Mouse (Mus musculus): ENCODE results near the gene 5730455P16Rik. TPM values are rescaled to one million over a fixed set of nuclear protein-coding genes. Genes with fewer than 3 reads are reported as not detected.
"Not testable (repeated sequence)": the region's sequence is repeated elsewhere in the genome, so short reads cannot be mapped to it uniquely, and the experiment has no call there.

Gene 5730455P16Rik
- total RNA-seq, 2 experiments from 2014 or later, result 5.9 to 13.8 TPM

DNA sequence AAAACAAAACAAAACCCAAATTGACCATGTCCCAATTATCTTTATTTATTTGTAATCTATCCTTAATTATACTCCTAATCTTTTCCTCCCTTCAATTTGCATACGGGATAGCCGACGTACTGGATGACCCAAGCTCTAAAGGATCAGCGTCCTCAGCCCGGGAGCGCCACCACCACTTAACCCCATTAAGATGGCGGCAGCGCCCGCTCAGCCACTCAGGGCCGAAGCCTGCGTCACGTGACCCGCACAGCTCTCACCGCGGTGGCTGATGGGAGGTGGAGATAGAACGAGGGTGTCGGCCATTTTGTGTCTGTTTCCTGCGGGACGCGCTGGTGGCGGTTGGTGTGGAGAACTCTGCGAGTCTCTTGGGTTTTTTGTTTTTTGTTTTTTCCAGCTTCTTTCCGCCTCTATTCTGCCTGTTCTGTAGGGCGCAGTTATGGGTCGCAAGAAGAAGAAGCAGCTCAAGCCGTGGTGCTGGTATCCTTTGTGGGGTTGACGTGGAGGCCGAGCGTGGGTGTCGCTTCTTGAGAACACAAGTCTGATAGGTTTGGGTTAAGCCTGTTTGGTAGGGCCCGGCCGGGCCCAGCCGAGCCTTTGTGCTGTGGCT lies 5.3 kb upstream of the 5730455P16Rik start, which contains the start of gene Zfp207:
Zfp207 (plus strand) TSS at position 261 of the 607 bp plus-strand sequence.
- ATAC-seq (replicated peaks; ENCODE audit: low FRiP score, low TSS enrichment, poor library complexity, severe bottlenecking), result peak; percentile 86

DNA sequence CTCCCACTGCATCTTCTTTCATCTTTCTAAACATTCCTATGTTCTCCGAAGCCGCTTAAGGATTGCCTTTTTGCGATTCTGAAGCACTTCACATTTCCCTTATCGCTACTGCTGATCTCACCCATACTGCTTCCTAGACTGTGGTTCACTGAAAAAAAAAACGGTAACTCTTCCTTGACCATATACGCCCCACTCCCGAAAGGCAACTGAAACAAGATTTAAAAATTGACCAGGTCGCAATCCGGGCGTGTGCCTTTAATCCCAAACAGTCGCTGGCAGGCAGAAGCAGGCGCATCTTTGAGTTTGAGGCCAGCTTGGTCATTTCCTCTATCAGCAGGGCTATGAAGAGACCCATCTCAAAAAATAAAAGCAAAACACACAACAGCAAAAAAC lies 4.8 kb upstream of the 5730455P16Rik start:
- no peak; the same call in 1 of the 2 replicates for ATAC-seq (replicated peaks; ENCODE audit: low FRiP score, low TSS enrichment, poor library complexity, severe bottlenecking)

DNA sequence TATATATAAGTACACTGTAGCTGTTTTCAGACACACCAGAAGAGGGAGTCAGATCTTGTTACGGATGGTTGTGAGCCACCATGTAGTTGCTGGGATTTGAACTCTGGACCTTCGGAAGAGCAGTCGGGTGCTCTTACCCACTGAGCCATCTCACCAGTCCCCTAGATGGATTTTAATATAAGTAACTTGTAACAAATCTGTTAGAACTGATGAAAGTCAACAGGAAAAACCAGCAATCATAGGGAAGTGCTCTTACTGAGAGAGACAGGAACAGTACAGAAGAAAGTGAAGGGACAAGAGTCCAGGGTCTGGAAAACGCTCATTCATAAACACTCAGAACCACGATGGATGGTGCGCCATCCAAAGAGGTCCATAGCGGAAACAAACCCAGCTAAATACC lies 1.4 kb upstream of the 5730455P16Rik start:
- ATAC-seq (replicated peaks; ENCODE audit: low FRiP score, low TSS enrichment, poor library complexity, severe bottlenecking), result not testable (repeated sequence)

DNA sequence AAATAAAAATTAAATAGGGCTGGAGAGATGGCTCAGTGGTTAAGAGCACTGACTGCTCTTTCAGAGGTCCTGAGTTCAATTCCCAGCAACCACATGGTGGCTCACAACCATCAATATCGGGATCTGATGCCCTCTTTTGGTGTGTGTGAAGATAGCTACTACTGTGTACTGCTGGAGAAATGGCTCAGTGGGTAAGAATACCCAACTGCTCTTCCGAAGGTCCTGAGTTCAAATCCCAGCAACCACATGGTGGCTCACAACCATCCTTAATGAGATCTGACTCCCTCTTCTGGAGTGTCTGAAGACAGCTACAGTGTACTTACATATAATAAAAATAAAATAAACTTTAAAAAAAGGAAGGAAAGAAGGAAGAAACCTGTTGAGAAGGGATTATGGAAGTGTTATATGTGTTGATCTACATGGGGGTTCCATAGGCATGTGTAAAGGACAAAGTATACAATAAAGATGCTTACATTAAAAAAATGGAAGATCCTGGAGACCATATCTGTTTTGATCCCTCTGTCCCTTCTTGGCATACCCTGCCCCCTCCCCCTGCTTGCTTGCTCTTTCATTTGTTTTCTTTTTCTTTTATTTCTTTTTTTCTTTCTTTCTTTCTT lies 726 bp upstream of the 5730455P16Rik start:
- ATAC-seq (replicated peaks; ENCODE audit: low FRiP score, low TSS enrichment, poor library complexity, severe bottlenecking), result not testable (repeated sequence)

DNA sequence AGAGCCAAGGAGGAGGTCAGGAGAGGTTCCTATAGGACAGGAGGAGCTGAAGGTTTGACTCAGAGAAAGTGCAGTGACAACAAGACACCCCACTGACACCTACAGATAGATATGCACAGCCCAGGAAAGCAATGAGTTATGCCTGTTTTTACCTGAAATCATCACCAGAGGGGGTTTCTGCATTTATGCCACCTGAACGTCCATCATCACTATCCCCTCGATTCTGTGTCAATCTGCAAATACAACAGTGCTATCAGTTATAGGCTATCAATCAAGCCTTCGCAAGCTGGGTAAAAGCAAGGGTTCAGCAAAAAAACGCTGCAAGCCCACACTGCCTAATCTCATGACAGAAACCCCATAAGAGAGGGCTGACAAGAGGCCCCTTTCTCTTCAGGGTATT lies 1.2 kb downstream of the 5730455P16Rik start:
- peak; percentile 42; the same call in 1 of the 2 replicates for ATAC-seq (replicated peaks; ENCODE audit: low FRiP score, low TSS enrichment, poor library complexity, severe bottlenecking)

DNA sequence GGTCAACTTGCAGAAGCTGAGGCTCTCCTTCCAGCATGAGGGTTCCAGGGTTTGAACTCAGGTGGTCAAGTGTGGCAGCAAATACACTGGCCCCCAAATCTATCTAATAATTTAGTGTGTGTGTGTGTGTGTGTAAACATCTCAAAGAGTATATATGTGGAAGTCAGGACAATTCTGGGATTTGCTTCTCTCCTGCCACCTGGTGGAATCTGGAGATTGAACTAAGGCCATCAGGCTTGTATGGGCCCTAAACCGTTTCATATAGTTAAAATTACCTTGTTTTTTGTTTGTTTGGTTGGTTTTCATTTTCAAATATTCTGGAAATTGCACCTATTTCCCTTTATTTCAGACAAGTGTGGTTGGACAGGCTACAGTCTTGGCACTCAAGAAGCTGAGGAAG lies 8.9 kb downstream of the 5730455P16Rik start:
- no peak for ATAC-seq (replicated peaks; ENCODE audit: low FRiP score, low TSS enrichment, poor library complexity, severe bottlenecking)

DNA sequence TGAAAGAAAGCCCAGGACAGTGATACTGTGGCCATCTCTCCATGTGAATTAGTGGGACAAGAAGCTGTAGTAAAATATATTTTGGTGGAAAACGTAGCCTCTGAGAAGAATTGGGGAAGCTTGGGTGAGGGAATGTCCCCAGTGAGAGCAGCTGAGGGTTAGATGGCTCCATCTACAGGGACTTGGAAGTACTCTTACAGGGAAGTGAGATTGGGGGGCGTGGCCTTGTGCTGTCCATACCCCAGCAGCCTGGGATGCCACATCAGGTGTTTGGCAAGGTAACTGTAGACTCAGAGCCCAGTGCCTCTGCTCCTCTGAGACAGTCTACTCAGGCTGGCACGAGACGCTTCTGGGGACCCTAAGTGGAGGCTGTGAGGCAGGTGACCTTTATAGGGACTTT lies 23.0 kb downstream of the 5730455P16Rik start:
- ATAC-seq (replicated peaks; ENCODE audit: low FRiP score, low TSS enrichment, poor library complexity, severe bottlenecking), result no peak

DNA sequence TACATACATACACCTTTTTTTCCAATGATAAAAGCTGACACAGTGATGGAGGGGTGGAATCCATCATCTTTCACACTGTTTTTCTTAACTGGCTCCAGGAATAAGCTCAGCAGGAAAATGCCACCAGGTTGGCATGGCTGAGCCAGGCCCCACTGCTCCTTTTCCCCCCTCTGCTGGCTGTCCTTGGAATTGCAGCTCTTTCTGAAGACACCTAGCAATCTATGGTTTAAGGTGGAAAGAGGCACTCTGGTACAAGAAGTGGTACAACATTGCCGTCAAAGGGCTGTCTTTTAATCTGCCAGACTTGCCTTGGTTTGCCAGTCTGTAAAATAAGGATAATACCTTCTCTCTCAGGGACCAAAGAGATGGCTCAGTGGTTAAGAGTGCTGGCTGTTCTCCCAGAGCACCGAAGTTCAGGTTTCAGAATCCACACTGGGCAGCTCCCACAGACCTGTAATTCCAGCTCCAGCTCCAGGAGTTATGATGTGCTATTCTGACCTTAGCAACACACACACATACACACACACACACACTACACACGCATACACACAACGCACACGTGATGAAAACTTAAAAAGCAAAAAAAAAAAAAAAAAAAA lies 25.9 kb downstream of the 5730455P16Rik start:
- ATAC-seq (replicated peaks; ENCODE audit: low FRiP score, low TSS enrichment, poor library complexity, severe bottlenecking), result peak; percentile 83

DNA sequence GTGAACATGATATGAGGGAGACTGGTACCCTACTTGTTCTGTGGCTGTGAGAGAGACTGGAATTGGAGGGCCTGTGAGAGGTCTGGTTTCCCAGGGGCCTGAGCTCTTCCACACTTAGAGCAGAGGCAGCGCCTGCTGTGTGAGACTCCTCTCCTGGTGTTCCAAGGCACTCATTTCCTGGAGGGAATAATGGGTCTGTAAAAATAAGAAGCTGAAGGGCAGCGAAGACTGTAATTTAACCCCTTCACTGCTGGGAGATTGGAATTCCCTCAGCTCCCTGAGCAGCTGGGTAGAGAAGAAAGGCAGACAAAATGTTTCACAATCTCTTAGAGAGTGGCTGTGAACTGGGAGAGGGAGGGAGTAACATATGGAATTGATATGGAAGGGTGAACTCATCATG lies 35.4 kb downstream of the 5730455P16Rik start:
- ATAC-seq (replicated peaks; ENCODE audit: low FRiP score, low TSS enrichment, poor library complexity, severe bottlenecking), result no peak

DNA sequence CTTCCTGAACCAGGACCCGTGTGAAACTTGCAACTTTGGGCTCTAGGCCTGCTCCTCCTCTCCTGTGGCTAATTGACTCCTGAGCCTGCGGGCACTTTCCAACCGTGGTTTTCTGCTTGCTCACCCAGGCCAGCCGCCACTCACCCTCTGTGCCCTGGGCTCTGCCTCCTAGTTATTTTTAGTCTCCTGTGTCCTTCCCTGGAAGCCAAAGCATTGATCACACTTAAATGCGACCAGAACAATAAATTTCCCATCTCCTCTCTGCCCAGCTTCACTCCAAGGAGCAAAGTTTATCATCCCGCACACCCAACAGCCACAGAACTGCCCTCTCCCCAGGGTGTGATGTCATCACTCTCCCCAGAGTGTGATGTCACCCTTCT lies 41.5 kb downstream of the 5730455P16Rik start:
- no peak for ATAC-seq (replicated peaks; ENCODE audit: low FRiP score, low TSS enrichment, poor library complexity, severe bottlenecking)

DNA sequence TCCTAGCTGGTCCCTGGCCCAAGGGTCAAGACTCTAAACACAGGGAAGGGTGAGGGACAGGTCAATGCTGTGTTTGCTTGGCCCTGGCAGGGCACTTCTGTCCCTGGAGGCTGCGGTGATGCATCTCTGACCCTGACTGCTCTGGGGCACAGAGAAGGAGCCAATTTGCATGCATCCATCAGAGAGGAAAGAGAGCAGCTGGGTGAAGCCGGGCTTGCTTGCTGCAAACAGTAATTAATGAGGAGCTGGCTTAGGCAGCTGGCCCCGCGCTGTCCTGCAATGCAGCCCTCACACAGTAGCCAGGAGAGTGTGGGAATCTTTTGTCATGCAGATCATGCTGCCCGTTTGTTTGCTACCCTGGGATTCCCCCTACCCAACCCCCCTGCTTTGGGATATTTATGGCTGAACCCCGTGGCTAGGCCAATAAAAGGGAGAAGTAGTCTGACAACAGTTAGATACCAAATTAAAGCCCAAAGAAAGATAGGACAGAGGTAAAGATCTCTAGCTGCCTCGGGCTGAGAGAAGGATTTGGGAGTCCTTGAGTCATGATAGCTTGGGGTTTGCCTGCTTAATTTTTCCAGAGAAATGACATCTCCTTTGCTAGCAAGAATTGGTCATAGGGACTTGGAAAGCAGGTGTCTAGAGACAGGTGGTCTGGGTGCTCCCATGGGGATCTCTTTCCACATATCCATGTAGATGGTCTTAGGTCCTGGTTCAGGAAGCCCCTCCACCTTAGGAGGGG lies 42.1 kb downstream of the 5730455P16Rik start:
- 0 out of 2 replicates have a peak, but pooled peaks have one; percentile 34 for ATAC-seq (replicated peaks; ENCODE audit: low FRiP score, low TSS enrichment, poor library complexity, severe bottlenecking)

DNA sequence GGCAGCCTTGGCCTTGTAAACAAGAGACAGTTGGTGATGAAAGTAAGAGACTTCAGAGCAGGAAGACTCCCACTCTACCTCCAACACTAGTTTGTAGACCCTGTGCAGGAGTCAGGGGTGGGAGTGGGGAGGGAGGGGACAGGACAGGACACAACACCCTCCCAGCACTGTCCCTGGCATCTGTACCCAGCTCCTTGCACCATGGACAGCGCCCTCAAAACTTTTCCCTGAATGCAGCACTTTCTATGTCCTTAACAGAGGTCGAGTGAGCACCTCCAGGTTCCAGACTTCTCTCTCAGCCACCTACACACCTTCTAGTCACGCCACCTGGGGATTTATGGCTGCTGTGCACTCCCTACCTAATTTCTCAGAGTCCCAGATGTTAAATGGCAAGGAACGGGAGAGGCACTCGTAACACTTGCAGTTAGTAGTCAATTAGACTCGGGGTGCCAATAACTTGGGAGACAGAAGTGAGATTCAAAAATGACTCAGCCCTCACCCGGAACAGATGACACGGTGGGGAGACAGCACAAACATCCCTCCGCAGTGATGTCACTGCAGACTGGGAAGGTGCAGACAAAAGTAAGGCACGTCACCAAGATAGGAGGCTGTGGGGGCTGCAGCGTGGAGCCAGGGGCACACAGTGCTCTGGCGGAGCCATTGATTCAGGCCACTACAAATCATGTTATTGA lies 45.0 kb downstream of the 5730455P16Rik start:
- no peak for ATAC-seq (replicated peaks; ENCODE audit: low FRiP score, low TSS enrichment, poor library complexity, severe bottlenecking)

DNA sequence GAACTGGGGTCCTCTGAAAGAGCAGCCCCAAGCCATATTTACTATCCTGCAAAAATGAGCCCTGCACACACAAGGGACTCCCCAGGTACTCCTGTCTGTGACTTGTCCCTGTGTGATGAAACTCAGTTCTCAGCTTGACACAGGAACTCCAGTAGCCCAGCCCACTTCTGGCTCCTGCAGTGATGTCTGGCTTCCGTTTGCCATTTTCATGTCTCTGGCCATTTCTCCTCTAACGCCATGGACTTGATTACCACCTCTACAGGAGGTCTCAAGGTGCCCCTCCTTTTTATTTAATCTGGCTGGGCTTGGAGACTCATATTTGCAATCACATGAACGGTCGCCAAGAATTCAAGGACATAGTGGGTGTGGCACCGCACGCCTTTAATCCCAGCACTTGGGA lies 53.2 kb downstream of the 5730455P16Rik start:
- ATAC-seq (replicated peaks; ENCODE audit: low FRiP score, low TSS enrichment, poor library complexity, severe bottlenecking), result no peak

DNA sequence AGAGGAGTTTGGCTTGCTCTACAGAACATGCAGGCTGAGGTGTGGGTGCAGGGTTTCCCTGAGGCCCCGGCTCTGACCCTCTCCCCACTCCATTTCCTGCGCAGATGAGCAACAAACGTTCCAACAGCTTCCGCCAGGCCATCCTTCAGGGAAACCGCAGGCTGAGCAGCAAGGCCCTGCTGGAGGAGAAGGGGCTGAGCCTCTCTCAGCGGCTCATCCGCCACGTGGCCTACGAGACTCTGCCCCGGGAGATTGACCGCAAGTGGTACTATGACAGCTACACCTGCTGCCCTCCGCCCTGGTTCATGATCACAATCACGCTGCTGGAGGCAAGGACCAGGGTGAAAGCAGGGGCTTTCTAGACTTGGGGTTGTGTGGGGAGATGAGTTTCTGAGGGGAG lies 54.6 kb downstream of the 5730455P16Rik start:
- peak; percentile 53; the same call in 1 of the 2 replicates for ATAC-seq (replicated peaks; ENCODE audit: low FRiP score, low TSS enrichment, poor library complexity, severe bottlenecking)

DNA sequence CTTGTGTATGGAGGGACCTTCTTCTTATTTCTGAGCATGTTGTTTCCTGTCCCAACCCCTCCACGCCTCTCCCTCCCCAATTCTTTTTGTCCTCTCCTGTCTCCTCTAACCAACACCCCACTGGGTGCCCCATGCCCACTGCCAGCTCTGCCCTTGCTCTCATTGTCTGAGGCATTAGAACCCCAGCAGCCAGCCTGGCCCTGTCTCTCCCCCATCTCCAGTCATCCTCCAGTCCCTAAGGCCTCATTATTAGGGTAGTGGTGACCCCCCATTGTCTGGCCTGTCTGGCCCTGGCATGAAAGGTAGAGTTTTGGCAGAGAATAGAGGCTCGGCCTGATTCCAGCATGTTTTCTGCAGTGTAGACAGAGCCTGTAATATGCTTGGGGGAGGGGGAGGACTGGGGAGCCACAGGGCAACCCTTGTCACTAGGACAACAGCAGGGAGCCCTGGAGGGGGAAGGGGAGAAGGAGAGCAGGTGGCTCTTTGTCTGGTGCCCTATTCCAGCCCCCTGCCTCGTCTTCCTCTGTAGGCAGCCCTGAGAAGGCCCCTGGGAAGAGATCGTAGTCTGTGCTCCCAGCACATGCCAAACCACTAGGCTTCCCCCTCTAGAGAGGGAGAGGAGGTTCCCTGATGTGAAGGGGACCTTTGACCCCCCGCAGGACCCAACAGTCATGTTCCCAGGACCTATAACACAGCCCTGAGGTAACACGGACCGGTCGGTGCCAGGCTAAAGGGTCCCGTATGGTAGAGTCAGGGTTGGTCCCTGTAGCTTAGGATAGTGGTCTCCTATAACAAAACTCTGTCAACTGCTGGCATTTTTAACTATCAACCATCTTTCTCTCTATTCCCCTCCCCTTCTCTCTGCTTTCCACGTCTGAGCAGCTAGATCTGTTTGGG lies 61.8 kb downstream of the 5730455P16Rik start:
- ATAC-seq (replicated peaks; ENCODE audit: low FRiP score, low TSS enrichment, poor library complexity, severe bottlenecking), result no peak

DNA sequence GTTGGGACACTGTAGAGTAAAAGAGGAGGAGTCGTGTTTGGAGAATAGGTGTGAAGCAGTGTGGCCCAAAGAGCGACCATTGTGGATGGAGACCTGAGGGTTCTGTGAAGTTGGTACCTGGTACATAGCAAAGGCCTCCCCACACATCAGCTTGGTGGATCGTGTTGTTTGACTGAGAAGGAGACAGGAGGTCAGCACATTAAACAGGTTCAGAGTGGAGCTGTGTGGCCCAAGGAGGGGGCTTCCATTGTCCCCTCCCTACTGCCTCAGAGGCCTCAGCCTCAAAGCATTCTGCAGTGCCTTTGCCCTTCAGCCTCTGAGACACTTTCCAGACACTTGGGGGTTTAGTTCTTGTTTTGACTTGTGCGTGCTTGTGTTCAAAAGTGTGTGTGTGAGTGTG lies 63.9 kb downstream of the 5730455P16Rik start:
- no peak for ATAC-seq (replicated peaks; ENCODE audit: low FRiP score, low TSS enrichment, poor library complexity, severe bottlenecking)

DNA sequence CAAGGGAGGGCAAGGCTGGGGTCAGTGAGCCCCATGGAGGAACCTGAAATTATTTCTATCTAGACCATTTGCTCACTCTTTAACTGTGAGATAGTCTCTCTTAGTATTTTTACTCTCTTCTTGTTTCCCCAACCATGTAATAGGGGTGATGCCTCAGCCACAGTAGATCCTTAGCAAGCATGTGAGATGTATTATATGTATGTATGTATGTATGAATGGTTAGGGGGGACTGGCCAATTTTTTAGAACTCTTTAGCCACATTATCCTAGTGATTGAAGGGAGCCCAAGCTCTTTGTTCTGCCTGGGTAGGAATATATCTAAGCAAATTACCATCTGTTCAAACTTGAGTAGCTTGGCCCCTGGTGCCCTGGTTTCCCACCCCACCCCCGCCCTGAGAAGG lies 64.4 kb downstream of the 5730455P16Rik start:
- no peak for ATAC-seq (replicated peaks; ENCODE audit: low FRiP score, low TSS enrichment, poor library complexity, severe bottlenecking)

DNA sequence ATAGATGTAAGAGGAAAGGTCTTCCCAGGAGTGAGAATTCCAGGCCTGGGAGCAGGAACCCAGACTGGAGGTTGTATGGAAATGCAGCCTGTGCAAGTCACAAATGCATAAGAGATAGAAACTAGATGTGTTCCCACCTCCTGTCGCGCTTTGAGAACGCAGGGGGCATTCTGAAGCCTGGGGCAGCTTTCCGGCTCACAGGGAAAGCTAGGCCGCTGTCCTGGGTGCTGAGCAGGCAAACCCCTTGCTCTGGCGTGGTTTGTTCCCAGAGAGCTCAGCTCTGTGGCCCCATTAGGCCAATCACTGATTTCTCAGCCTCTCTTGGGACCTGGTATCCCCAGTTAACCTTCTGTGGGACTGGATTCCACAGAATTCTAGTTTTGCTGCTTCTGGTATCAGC lies 65.3 kb downstream of the 5730455P16Rik start:
- no peak for ATAC-seq (replicated peaks; ENCODE audit: low FRiP score, low TSS enrichment, poor library complexity, severe bottlenecking)

DNA sequence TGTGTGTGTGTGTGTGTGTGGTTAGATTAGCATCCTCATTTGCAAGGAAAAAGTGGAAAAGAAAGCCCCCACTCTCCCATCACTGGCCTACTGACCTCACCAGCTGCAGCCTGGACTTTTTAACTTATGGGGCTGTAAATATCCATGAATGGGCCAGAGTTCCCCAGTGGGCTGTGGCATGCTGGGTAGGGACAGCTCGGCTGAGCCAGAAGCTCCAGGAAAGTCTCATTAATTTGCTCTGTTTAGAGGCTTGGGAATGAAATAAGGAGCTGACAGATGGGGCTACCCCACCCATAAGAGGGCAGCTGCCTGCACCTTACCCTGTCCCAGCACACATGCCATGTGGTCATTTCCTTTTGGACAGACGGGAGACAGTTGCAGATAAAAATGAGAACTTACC lies 65.8 kb downstream of the 5730455P16Rik start:
- ATAC-seq (replicated peaks; ENCODE audit: low FRiP score, low TSS enrichment, poor library complexity, severe bottlenecking), result no peak

All from megakaryocyte-erythroid progenitor cell, adult 5-6 weeks (primary cell).